Mouse (Mus musculus) limb, embryonic 10.5 days (tissue): ENCODE measurements at regions not wholly inside any gene's neighbourhood (a gene's known extent, or its start where the extent isn't known, plus 50 kb on each side); places are given as distances from the start of the nearest gene placed in this dataset.
A peak's percentile ranks its signal among the peaks of the same experiment; 100 is the strongest.

Source experiments
- DNase-seq: peaks from one replicate; pipeline ENCODE4 v3.0.0-alpha.2; 2017; ENCODE audit warnings: low spot score
- H3K27ac ChIP-seq: fragments of 300-500 bp; sonication (generic); 2 replicates; pipeline ENCODE4 v1.5.1; 2016; ENCODE audit warnings: mild to moderate bottlenecking
- H3K27me3 ChIP-seq: fragments of 300-500 bp; sonication (generic); 2 replicates; pipeline ENCODE4 v1.6.1; 2016; ENCODE audit warnings: low read depth, mild to moderate bottlenecking; ENCODE audit not compliant: poor library complexity, severe bottlenecking
- H3K36me3 ChIP-seq: fragments of 300-500 bp; sonication (generic); 2 replicates; pipeline ENCODE4 v1.6.1; 2016; ENCODE audit warnings: mild to moderate bottlenecking, moderate library complexity
- H3K4me1 ChIP-seq: fragments of 300-500 bp; sonication (generic); 2 replicates; pipeline ENCODE4 v1.6.1; 2016
- H3K4me3 ChIP-seq: fragments of 300-500 bp; sonication (generic); 2 replicates; pipeline ENCODE4 v1.5.1; 2016; ENCODE audit warnings: mild to moderate bottlenecking, moderate library complexity
- H3K9me3 ChIP-seq: fragments of 300-500 bp; sonication (generic); replicated peaks from 2 replicates; pipeline ENCODE4 v1.6.1; 2016; ENCODE audit warnings: mild to moderate bottlenecking
- WGBS: fragments of 180-500 bp; shearing (Covaris S2); methylation state at CpG from one replicate; pipeline ENCODE4 v1.1.7; 2016; 5-methylcytosine and 5-hydroxymethylcytosine counted together

DNA sequence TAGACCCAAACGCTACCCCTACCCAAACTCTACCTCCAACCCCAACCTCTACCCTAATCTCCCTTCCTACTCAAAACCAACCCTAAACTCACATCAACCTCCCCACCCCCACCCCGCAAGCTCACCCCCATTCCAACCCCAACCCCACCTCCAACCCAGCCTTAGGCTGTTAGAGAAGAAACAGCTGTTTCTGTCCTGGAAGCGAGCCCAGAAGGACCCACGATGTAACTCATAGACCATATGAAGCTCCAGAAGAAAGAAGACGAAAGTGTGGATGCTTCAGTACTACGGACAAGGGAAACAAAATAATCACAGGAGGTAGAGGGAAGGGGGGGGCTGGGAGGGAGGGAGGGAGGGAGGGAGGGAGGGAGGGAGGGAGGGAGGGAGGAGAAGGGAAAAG is 58.4 kb downstream of the Sox11 start:
- no peak overlapping the region for H3K4me3 ChIP-seq
- no peak overlapping the region for H3K27ac ChIP-seq
- no peaks in the 10 kb centered on the region for H3K9me3 ChIP-seq
- no peaks in the 10 kb centered on the region for H3K27me3 ChIP-seq
- 78% methylated on average over 6 of the region's 6 CpGs for WGBS
- no peaks in the 10 kb centered on the region for H3K4me1 ChIP-seq
- no peaks in the 10 kb centered on the region for H3K36me3 ChIP-seq
- DNase-seq: no peak

GRCm38 (mm10) chr12:27261965-27262364 is 80.4 kb downstream of the Sox11 start:
- no peaks in the 10 kb centered on the region for H3K27me3 ChIP-seq
- DNase-seq: no peak
- no peak overlapping the region for H3K27ac ChIP-seq
- no peaks in the 10 kb centered on the region for H3K36me3 ChIP-seq
- H3K9me3 ChIP-seq: no peaks in the 10 kb centered on the region
- no peaks in the 10 kb centered on the region for H3K4me1 ChIP-seq
- no peak overlapping the region for H3K4me3 ChIP-seq

GRCm38 (mm10) chr12:27254125-27254524 is 88.2 kb downstream of the Sox11 start:
- DNase-seq: no peak
- WGBS: 54% methylated on average over 3 of the region's 3 CpGs

GRCm38 (mm10) chr12:27251521-27251920 is 90.9 kb downstream of the Sox11 start:
- DNase-seq: no peak
- H3K9me3 ChIP-seq: no peaks in the 10 kb centered on the region
- H3K27ac ChIP-seq: no peak overlapping the region
- no peak overlapping the region for H3K4me3 ChIP-seq
- 91% methylated on average over 5 of the region's 5 CpGs for WGBS
- peaks cover 35% of the 10 kb centered on the region for H3K4me1 ChIP-seq
- no peaks in the 10 kb centered on the region for H3K36me3 ChIP-seq
- H3K27me3 ChIP-seq: no peaks in the 10 kb centered on the region

More at GRCm38 (mm10) chr12:27254125-27254524, 88.2 kb downstream of the Sox11 start:
- Histone ChIP-seq H3K9me3 (no peaks in the 10 kb centered on the region), H3K36me3 (no peaks in the 10 kb centered on the region), H3K27me3 (no peaks in the 10 kb centered on the region), H3K4me1 (peaks cover 18% of the 10 kb centered on the region; the same call in 1 of the 2 replicates), H3K27ac (peak overlapping the region; percentile 70), H3K4me3 (no peak overlapping the region)

DNA sequence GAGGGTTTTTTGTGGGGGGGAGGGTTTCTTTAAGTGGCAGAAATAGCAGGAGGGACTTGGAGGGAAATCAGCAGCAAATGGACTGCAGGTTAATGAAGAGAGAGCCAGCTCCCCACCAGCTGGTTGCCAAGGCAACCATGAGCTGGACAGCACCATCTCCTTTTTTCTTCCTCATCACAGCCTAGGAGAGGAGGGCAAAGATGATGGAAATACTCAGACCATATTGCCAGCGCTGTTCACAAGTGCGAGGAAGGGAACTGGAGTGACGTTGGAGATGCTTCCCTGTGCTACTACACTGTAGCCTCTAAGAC is 93.9 kb downstream of the Sox11 start:
- DNase-seq: no peak
- H3K27ac ChIP-seq: no peak overlapping the region; the same call in 1 of the 2 replicates
- H3K4me1 ChIP-seq: peaks cover 18% of the 10 kb centered on the region

DNA sequence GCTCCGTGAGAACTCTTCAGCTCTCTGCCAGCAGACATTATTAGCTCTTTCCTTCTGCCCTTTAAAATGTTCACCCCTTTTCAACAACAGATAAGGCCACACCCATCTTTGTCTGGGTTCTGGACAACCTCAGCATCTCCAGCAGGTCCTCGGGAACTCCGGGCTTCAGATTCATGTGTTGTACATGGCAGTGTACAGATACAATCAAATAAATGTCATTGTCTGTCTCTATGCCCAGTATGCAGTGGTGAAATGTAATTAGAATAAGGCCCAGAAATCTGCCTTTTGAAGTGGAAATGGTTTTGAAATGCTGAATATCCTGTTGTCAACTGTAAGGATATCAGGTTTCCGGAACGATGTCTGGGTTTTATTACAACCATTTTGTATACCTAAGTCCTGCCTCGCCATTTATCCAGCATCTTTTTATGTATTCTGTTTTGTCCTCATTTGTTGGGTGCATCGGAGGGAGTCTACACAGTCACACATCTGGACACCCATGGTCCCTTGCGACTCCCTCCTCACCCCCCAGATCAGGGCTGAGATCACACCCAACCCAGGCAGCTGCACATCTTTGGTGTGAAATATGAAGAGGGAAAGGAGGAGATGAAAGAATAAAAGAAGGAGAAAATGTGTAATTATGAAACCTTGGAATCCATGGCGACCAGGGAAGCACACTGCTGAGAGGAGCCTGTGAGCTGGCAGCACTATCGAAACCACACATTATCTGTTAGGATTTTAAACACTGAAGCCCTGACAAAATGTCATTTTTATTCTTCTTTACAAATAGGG is 94.4 kb downstream of the Sox11 start:
- DNase-seq: no peak
- H3K4me1 ChIP-seq: peaks cover 17% of the 10 kb centered on the region
- H3K4me3 ChIP-seq: no peak overlapping the region
- no peak overlapping the region; the same call in 1 of the 2 replicates for H3K27ac ChIP-seq
- 70% methylated on average over 10 of the region's 10 CpGs for WGBS
- no peaks in the 10 kb centered on the region for H3K9me3 ChIP-seq
- H3K27me3 ChIP-seq: no peaks in the 10 kb centered on the region
- H3K36me3 ChIP-seq: no peaks in the 10 kb centered on the region

More for the DNA sequence above, 93.9 kb downstream of the Sox11 start:
- Histone ChIP-seq H3K27me3 (no peaks in the 10 kb centered on the region), H3K4me3 (no peak overlapping the region), H3K9me3 (no peaks in the 10 kb centered on the region), H3K36me3 (no peaks in the 10 kb centered on the region)
- WGBS: 82% methylated on average over 3 of the region's 3 CpGs

GRCm38 (mm10) chr12:27235748-27236147 is 106.6 kb downstream of the Sox11 start:
- H3K4me3 ChIP-seq: no peak overlapping the region
- H3K4me1 ChIP-seq: no peaks in the 10 kb centered on the region
- H3K9me3 ChIP-seq: no peaks in the 10 kb centered on the region
- no peaks in the 10 kb centered on the region for H3K36me3 ChIP-seq
- H3K27ac ChIP-seq: no peak overlapping the region
- 80% methylated on average over 1 of the region's 1 CpGs for WGBS
- no peaks in the 10 kb centered on the region for H3K27me3 ChIP-seq
- no peak for DNase-seq

- H3K27ac ChIP-seq: no peak overlapping the region
- no peaks in the 10 kb centered on the region for H3K27me3 ChIP-seq
- H3K36me3 ChIP-seq: no peaks in the 10 kb centered on the region
- no peak overlapping the region for H3K4me3 ChIP-seq
- no peak for DNase-seq
- no peaks in the 10 kb centered on the region for H3K9me3 ChIP-seq
- 85% methylated on average over 3 of the region's 3 CpGs for WGBS
- peaks cover 5% of the 10 kb centered on the region for H3K4me1 ChIP-seq
Observed at GRCm38 (mm10) chr12:27221541-27221940, 120.8 kb downstream of the Sox11 start.

DNA sequence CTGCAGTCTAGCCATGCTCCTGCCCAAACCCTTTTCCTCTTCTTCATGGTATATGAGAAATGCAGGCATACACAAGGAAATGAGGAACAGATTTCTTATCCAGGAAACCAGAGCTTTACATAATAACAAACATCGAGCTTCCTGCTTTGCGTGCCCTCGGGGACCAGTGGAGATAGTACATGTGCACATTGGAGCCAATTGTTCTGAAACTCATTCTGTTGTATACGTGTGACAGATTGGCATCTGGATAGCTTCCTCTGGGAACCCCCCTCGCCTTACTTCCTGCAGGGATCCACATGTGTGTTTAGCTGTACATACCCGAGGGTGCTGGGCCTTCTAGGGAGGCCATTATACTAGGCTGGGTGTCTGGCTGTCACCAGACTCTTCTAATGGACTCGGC is 141.2 kb downstream of the Sox11 start:
- 76% methylated on average over 7 of the region's 7 CpGs for WGBS
- H3K9me3 ChIP-seq: no peaks in the 10 kb centered on the region
- DNase-seq: no peak

GRCm38 (mm10) chr12:27194001-27194400 is 148.4 kb downstream of the Sox11 start:
- H3K9me3 ChIP-seq: no peaks in the 10 kb centered on the region
- H3K4me3 ChIP-seq: no peak overlapping the region
- no peaks in the 10 kb centered on the region for H3K36me3 ChIP-seq
- no peak for DNase-seq
- H3K27ac ChIP-seq: peak overlapping the region; percentile 56; the same call in 1 of the 2 replicates
- peaks cover 28% of the 10 kb centered on the region for H3K4me1 ChIP-seq
- no peaks in the 10 kb centered on the region for H3K27me3 ChIP-seq

More for the DNA sequence above, 141.2 kb downstream of the Sox11 start:
- Histone ChIP-seq H3K4me3 (no peak overlapping the region), H3K36me3 (no peaks in the 10 kb centered on the region), H3K4me1 (peaks cover 9% of the 10 kb centered on the region; the same call in 1 of the 2 replicates), H3K27me3 (no peaks in the 10 kb centered on the region), H3K27ac (no peak overlapping the region)

DNA sequence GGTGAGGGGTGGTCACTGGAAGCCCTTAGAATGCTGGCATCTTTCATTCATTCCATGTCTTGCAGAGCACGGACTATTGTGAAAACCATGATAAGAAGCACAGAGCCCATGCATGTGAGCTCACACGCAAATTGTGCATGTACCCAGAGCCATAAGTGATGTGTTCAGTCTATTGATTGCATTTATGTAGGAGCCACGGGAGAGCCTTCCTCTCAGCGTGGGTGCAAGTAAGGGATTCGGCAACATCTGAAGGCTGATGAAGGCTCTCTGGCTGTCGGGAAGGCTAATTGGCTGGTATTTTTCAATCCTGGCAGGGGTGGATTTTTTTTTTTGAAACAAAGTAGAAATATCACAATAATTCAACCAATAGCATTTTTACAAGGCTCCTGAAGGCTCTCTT is 150.5 kb downstream of the Sox11 start:
- Histone ChIP-seq H3K27me3 (no peaks in the 10 kb centered on the region), H3K4me1 (peaks cover 49% of the 10 kb centered on the region), H3K27ac (peak overlapping the region; percentile 25; the same call in 1 of the 2 replicates), H3K36me3 (no peaks in the 10 kb centered on the region), H3K9me3 (no peaks in the 10 kb centered on the region), H3K4me3 (no peak overlapping the region)
- no peak for DNase-seq
- WGBS: 82% methylated on average over 6 of the region's 6 CpGs

DNA sequence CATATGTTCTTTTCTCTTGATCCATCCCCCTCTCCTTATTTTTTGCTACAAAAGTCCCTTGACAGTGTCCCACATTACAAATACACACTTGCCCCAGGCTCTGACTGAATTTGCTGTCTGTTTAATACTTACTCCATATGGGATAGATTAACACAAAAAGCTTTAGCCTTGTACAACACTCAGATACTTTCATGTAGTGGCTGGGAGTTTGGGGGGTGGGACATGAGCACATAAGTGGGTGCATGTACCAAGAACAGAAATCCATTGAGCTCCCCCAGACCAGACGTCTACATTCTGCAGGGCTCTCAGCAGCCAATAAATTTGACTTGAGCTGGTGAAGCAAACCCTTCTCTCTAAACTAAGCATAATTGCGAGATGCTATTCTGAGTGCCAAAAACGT is 154.9 kb downstream of the Sox11 start:
- peak overlapping the region; percentile 84 for H3K27ac ChIP-seq

DNA sequence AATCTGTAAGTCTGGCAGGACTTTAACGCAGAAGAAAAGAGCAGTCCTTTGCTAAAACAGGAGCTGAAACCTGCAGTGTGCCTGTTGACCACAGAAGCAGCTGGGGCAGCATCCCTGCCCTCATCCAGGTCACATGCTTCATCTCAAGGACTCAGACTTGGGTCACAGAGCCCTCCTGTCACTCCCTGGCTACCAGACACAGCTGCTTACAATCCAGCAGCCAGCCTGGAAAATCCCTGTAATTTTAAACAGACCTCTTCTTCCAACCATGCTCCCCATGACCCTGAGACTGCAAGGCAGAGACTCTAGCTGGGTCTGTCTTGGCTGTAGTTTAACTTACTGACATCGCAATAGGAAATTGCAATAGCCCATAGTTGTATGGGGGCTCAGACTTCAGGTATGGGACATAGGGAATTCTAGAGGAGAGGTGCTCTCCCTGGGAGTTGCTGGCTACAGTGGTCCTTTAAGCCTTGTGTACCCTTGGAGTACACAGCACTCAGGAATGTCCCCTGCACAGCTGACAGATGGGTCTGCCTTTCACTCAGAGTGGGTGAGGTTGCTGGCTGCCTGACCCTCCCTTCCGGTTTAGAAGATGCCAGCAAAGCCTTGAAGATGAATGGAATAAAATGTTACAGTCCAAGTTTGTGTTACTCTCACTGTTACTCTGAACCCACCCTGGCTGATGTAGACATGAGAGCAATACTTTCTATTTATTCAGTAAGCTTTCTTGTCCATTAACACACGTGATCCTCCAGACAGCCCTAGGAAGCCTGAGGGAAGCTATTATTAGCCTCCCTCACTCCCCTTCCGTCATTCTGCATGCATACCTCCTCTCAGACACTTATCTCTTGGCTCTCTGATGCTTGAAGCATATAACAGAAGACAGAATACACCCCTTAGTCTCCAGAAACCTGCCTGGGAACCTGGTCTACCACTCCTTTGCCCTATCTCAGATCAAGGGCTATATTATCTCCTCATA is 159.7 kb downstream of the Sox11 start:
- 25% methylated on average over 5 of the region's 5 CpGs for WGBS

More for the DNA sequence above, 154.9 kb downstream of the Sox11 start:
- peaks cover 70% of the 10 kb centered on the region for H3K4me1 ChIP-seq
- no peak overlapping the region for H3K4me3 ChIP-seq
- no peaks in the 10 kb centered on the region for H3K36me3 ChIP-seq
- peak; percentile 71 for DNase-seq
- no peaks in the 10 kb centered on the region for H3K27me3 ChIP-seq
- WGBS: 12% methylated on average over 3 of the region's 3 CpGs
- no peaks in the 10 kb centered on the region for H3K9me3 ChIP-seq

More for the DNA sequence above, 159.7 kb downstream of the Sox11 start:
- Histone ChIP-seq H3K27me3 (no peaks in the 10 kb centered on the region), H3K27ac (peak overlapping the region; percentile 82), H3K4me3 (no peak overlapping the region), H3K9me3 (no peaks in the 10 kb centered on the region), H3K36me3 (no peaks in the 10 kb centered on the region), H3K4me1 (peaks cover 49% of the 10 kb centered on the region)
- DNase-seq: peak; percentile 75
